Mouse (Mus musculus) right cerebral cortex, adult 2 months (tissue): ENCODE results near the gene Adipor2.

Experiments
- DNase-seq, 2 experiments: peaks; one replicate each; pipeline ENCODE4 v3.0.0; 2021 to 2022; ENCODE audit warnings: low spot score in 2 of 2

Adipor2 gene

GRCm38 (mm10) chr6:119348234-119348633 is 69.3 kb downstream of the Adipor2 start:
- peak; percentile 91 to 93 for DNase-seq

GRCm38 (mm10) chr6:119347813-119348212 is 69.7 kb downstream of the Adipor2 start:
- no peak for DNase-seq

GRCm38 (mm10) chr6:119346257-119346656 is 71.2 kb downstream of the Adipor2 start:
- no peak for DNase-seq

GRCm38 (mm10) chr6:119341409-119341808 is 76.1 kb downstream of the Adipor2 start:
- DNase-seq: peak in 1 of 2 experiments; percentile 29

- DNase-seq: no peak
These were observed 79.2 kb downstream of the Adipor2 start for GRCm38 (mm10) chr6:119338121-119338912.

- no peak for DNase-seq
These were observed 80.2 kb downstream of the Adipor2 start for GRCm38 (mm10) chr6:119337287-119337686.

GRCm38 (mm10) chr6:119336124-119336523 is 81.4 kb downstream of the Adipor2 start:
- DNase-seq: no peak

GRCm38 (mm10) chr6:119333831-119334230 is 83.7 kb downstream of the Adipor2 start:
- DNase-seq: no peak

- no peak for DNase-seq
These were observed 84.3 kb downstream of the Adipor2 start for GRCm38 (mm10) chr6:119333202-119333601.

GRCm38 (mm10) chr6:119332111-119332510 is 85.4 kb downstream of the Adipor2 start:
- DNase-seq: no peak

GRCm38 (mm10) chr6:119330506-119330905 is 87.0 kb downstream of the Adipor2 start, which contains the start of gene Lrtm2:
Lrtm2 (minus strand) TSS chr6:119330766.
- DNase-seq: peak; percentile 74 to 81

- DNase-seq: peak in 1 of 2 experiments; percentile 58
These were observed 87.6 kb downstream of the Adipor2 start for GRCm38 (mm10) chr6:119329936-119330335.

- peak; percentile 92 for DNase-seq
These were observed 88.2 kb downstream of the Adipor2 start for GRCm38 (mm10) chr6:119329215-119329714.

GRCm38 (mm10) chr6:119328521-119329115 is 88.9 kb downstream of the Adipor2 start:
- peak in 1 of 2 experiments; percentile 60 for DNase-seq

GRCm38 (mm10) chr6:119326541-119326940 is 91.0 kb downstream of the Adipor2 start:
- no peak for DNase-seq

- DNase-seq: no peak
These were observed 91.5 kb downstream of the Adipor2 start for GRCm38 (mm10) chr6:119325978-119326377.

GRCm38 (mm10) chr6:119324776-119325175 is 92.7 kb downstream of the Adipor2 start:
- no peak for DNase-seq

GRCm38 (mm10) chr6:119321752-119322151 is 95.8 kb downstream of the Adipor2 start:
- peak in 1 of 2 experiments; percentile 3 for DNase-seq

GRCm38 (mm10) chr6:119320481-119320880 is 97.0 kb downstream of the Adipor2 start:
- peak in 1 of 2 experiments; percentile 2 for DNase-seq

- DNase-seq: peak in 1 of 2 experiments; percentile 27
These were observed 98.1 kb downstream of the Adipor2 start for GRCm38 (mm10) chr6:119319358-119319757.

GRCm38 (mm10) chr6:119318732-119319131 is 98.8 kb downstream of the Adipor2 start:
- peak in 1 of 2 experiments; percentile 17 for DNase-seq

- peak in 1 of 2 experiments; percentile 43 for DNase-seq
These were observed 102.6 kb downstream of the Adipor2 start for GRCm38 (mm10) chr6:119314751-119315476.
